Mouse (Mus musculus) liver, postnatal 0 days (tissue): ENCODE results near the gene Mamstr.

ENCODE experiments used
- CTCF ChIP-seq: sonication (generic); IDR thresholded peaks from 2 replicates; pipeline ENCODE4 v1.5.1; 2016; ENCODE audit warnings: antibody characterized with exemption, low read depth
- EP300 ChIP-seq: IDR thresholded peaks from 2 replicates; pipeline ENCODE4 v1.6.1; 2016; ENCODE audit warnings: antibody characterized with exemption, low read depth, mild to moderate bottlenecking

- TF ChIP-seq CTCF (no peak), EP300 (no peak)
Measured at GRCm38 (mm10) chr7:45597013-45597412, 42.8 kb upstream of the Mamstr start.
